Mouse (Mus musculus) spleen, adult 18-20 months (tissue): ENCODE measurements around the gene Ints2.

Experiments used
- DNase-seq, 2 experiments: peaks; one replicate each; pipeline ENCODE4 v3.0.0; 2022; ENCODE audit warnings: mixed read lengths in 2 of 2

The Ints2 gene

GRCm38 (mm10) chr11:86170743-86171142, 86.6 kb downstream of the Ints2 start:
- no peak for DNase-seq
